Mouse (Mus musculus): ENCODE measurements around the gene Gm38393. TPM values are rescaled to one million over a fixed set of nuclear protein-coding genes. Genes with fewer than 3 reads are reported as not detected.
A peak's percentile ranks its signal among the peaks of the same experiment; 100 is the strongest.

Gm38393 gene
- 0.24 and 0.37 TPM in 2 replicates for polyA plus RNA-seq (2015; fragmentation: Nextera tagmentation; extraction: Ambion mirVana)

GRCm38 (mm10) chr7:60004606-60005330, at the start of gene Gm38393, which contains the start of gene Snurf:
TSS of gene Gm38393 (minus strand) at chr7:60005064.
TSS of gene Snurf (minus strand) at chr7:60005049.
- no peaks in the 10 kb centered on the region for H3K27me3 ChIP-seq (ENCODE audit: insufficient read depth, low read length)
- peak within 1 kb of the TSS; percentile 63 for H3K4me3 ChIP-seq (ENCODE audit: low read length)
- H3K9me3 ChIP-seq (ENCODE audit: low read length): peaks cover 17% of the 10 kb centered on the region
- no peaks in the 10 kb centered on the region for H3K36me3 ChIP-seq (ENCODE audit: insufficient read depth, low read length)
- peak; percentile 88 for ATAC-seq (ENCODE audit: low FRiP score, low TSS enrichment)
- peak within 1 kb of the TSS; percentile 54 for H3K4me2 ChIP-seq (replicated peaks; ENCODE audit: low read depth, low read length)
- WGBS: 37% methylated on average over 30 of the region's 30 CpGs
- peak within 1 kb of the TSS; percentile 63 for H3K27ac ChIP-seq (ENCODE audit: low read length)
- peak within 1 kb of the TSS; percentile 68 for H3K9ac ChIP-seq (replicated peaks; ENCODE audit: low read length)
- H3K4me1 ChIP-seq (ENCODE audit: insufficient read depth, low read length): no peaks in the 10 kb centered on the region

- no peak overlapping the region for H3K27ac ChIP-seq (ENCODE audit: low read length)
- no peak for ATAC-seq (ENCODE audit: low FRiP score, low TSS enrichment)
- WGBS: 76% methylated on average over 6 of the region's 6 CpGs
Observed at GRCm38 (mm10) chr7:60047481-60048201, 42.8 kb upstream of the Gm38393 start.

DNA sequence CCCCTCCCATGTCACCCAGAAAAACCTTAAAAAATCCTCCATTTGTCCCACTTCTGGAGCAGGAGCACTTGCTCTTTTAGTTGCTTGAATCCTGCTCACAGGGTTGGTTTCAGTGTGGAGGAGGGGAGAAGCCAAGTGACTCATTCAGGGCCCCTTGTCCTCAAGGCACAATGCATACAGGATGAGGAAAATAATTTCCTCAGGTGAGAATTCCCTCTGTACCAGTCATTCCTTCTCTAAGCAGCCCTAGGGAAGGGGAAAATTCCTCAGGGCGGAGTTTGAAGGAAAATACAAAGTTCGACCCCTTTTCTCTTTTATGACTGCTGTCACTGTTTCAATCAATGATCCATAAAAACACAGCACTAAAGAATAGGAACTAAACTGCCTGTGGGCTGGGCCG, 8.3 kb upstream of the Gm38393 start:
- H3K27me3 ChIP-seq (ENCODE audit: insufficient read depth, low read length): no peaks in the 10 kb centered on the region
- no peak overlapping the region for H3K27ac ChIP-seq (ENCODE audit: low read length)
- no peak overlapping the region for H3K4me3 ChIP-seq (ENCODE audit: low read length)
- no peak overlapping the region for H3K4me2 ChIP-seq (replicated peaks; ENCODE audit: low read depth, low read length)
- H3K9me3 ChIP-seq (ENCODE audit: low read length): 0 out of 2 replicates have a peak, but pooled peaks cover 6% of the 10 kb centered on the region
- ATAC-seq (ENCODE audit: low FRiP score, low TSS enrichment): no peak
- H3K9ac ChIP-seq (replicated peaks; ENCODE audit: low read length): no peak overlapping the region
- no peaks in the 10 kb centered on the region for H3K36me3 ChIP-seq (ENCODE audit: insufficient read depth, low read length)
- no peaks in the 10 kb centered on the region for H3K4me1 ChIP-seq (ENCODE audit: insufficient read depth, low read length)
- WGBS: 46% methylated on average over 3 of the region's 3 CpGs

More at GRCm38 (mm10) chr7:60047481-60048201, 42.8 kb upstream of the Gm38393 start:
- Histone ChIP-seq H3K9ac (replicated peaks; ENCODE audit: low read length) (no peak overlapping the region), H3K9me3 (ENCODE audit: low read length) (no peaks in the 10 kb centered on the region), H3K4me3 (ENCODE audit: low read length) (no peak overlapping the region), H3K27me3 (ENCODE audit: insufficient read depth, low read length) (no peaks in the 10 kb centered on the region), H3K4me1 (ENCODE audit: insufficient read depth, low read length) (no peaks in the 10 kb centered on the region), H3K4me2 (replicated peaks; ENCODE audit: low read depth, low read length) (no peak overlapping the region), H3K36me3 (ENCODE audit: insufficient read depth, low read length) (no peaks in the 10 kb centered on the region)

DNA sequence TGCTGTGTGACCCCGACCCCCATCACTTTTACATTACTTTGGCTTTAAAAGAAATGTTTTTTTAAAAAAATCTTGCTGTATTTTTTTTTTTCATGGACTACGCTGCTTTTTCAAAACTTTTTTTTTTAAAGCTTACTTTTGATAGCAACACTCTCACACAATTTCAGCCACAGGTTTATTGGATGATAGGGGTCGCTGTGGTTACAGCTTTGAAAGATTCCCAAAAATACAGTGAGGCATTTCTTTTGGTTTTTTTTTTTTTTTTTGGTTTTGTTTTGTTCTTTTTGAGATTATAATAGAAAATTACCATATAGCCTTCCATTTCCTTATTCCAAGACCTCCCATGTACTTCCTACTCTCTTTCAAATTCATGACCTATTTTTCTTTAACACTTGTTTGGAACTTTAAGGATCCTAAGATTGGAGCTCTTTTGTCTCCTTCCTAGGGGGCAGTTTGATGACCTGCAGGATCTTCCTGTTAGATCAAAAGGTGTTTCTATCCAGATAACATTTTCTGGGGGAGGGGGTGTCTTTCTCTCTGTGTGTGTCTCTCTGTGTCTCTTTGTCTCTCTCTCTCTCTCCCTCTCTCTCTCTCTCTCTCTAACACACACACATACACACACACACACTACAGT, 3.0 kb upstream of the Gm38393 start:
- H3K9me3 ChIP-seq (ENCODE audit: low read length): peaks cover 15% of the 10 kb centered on the region
- WGBS: 52% methylated on average over 3 of the region's 3 CpGs
- no peak overlapping the region for H3K4me2 ChIP-seq (replicated peaks; ENCODE audit: low read depth, low read length)
- no peak overlapping the region for H3K27ac ChIP-seq (ENCODE audit: low read length)
- no peaks in the 10 kb centered on the region for H3K36me3 ChIP-seq (ENCODE audit: insufficient read depth, low read length)
- no peaks in the 10 kb centered on the region for H3K27me3 ChIP-seq (ENCODE audit: insufficient read depth, low read length)
- H3K4me3 ChIP-seq (ENCODE audit: low read length): no peak overlapping the region
- H3K9ac ChIP-seq (replicated peaks; ENCODE audit: low read length): no peak overlapping the region
- no peak for ATAC-seq (ENCODE audit: low FRiP score, low TSS enrichment)
- no peaks in the 10 kb centered on the region for H3K4me1 ChIP-seq (ENCODE audit: insufficient read depth, low read length)

- ATAC-seq (ENCODE audit: low FRiP score, low TSS enrichment): no peak
- peaks cover 17% of the 10 kb centered on the region for H3K9me3 ChIP-seq (ENCODE audit: low read length)
- H3K4me2 ChIP-seq (replicated peaks; ENCODE audit: low read depth, low read length): no peak overlapping the region
- no peak overlapping the region for H3K27ac ChIP-seq (ENCODE audit: low read length)
- no peak overlapping the region for H3K4me3 ChIP-seq (ENCODE audit: low read length)
- WGBS: 50% methylated on average over 2 of the region's 2 CpGs
- no peaks in the 10 kb centered on the region for H3K4me1 ChIP-seq (ENCODE audit: insufficient read depth, low read length)
- H3K36me3 ChIP-seq (ENCODE audit: insufficient read depth, low read length): no peaks in the 10 kb centered on the region
- no peaks in the 10 kb centered on the region for H3K27me3 ChIP-seq (ENCODE audit: insufficient read depth, low read length)
- H3K9ac ChIP-seq (replicated peaks; ENCODE audit: low read length): no peak overlapping the region
Observed at GRCm38 (mm10) chr7:60006262-60006661, 1.4 kb upstream of the Gm38393 start.

GRCm38 (mm10) chr7:60003921-60004605, 801 bp downstream of the Gm38393 start:
- peak; percentile 92 for ATAC-seq (ENCODE audit: low FRiP score, low TSS enrichment)
- Histone ChIP-seq H3K27me3 (ENCODE audit: insufficient read depth, low read length) (no peaks in the 10 kb centered on the region), H3K36me3 (ENCODE audit: insufficient read depth, low read length) (no peaks in the 10 kb centered on the region), H3K9ac (replicated peaks; ENCODE audit: low read length) (peak overlapping the region; percentile 68), H3K9me3 (ENCODE audit: low read length) (peaks cover 19% of the 10 kb centered on the region), H3K4me1 (ENCODE audit: insufficient read depth, low read length) (no peaks in the 10 kb centered on the region), H3K27ac (ENCODE audit: low read length) (peak overlapping the region; percentile 63), H3K4me2 (replicated peaks; ENCODE audit: low read depth, low read length) (peak overlapping the region; percentile 54), H3K4me3 (ENCODE audit: low read length) (peak overlapping the region; percentile 63)
- 44% methylated on average over 22 of the region's 22 CpGs for WGBS

DNA sequence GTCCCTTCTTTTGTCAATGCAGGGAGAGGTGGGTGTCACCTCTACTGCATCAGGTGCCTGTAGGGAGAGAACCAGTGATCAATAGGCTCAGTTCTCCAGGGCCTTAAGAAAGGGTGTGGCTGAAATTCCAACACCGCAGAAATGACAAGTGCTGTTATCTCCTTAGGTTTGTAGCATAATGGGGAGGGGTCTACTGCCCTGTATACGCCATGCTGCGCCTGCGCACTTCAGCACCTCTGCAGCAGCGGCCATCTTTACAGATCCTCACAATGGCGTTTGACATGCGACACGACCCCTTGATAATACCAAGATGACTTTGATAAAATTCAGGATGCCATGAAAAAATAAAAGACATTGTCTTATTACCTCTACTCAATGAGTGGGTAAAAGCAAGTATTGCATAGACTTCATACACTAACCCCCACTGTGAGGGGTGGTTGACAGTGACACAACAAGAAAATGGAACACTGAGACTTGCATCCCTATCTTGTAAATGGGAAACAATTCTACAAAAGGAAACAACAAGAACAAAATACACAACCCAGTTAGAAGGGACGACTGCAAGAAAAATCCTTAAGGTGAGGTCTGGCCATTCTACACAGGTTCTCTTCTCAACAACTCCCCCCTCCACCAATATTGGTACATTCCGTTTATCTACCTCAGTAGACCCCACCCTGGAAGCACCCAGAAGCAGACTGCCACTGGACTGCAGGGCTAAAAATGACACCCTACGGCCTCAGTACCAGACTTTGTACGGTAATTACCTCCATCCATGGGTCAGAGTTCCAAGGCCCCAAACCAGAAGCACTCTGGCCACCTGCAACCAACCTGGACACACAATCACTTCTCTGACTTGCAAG, 1.6 kb downstream of the Gm38393 start:
- no peak overlapping the region for H3K27ac ChIP-seq (ENCODE audit: low read length)
- peak overlapping the region; percentile 63 for H3K4me3 ChIP-seq (ENCODE audit: low read length)
- H3K9ac ChIP-seq (replicated peaks; ENCODE audit: low read length): no peak overlapping the region
- H3K4me1 ChIP-seq (ENCODE audit: insufficient read depth, low read length): no peaks in the 10 kb centered on the region
- no peak for ATAC-seq (ENCODE audit: low FRiP score, low TSS enrichment)
- WGBS: 57% methylated on average over 12 of the region's 12 CpGs
- H3K36me3 ChIP-seq (ENCODE audit: insufficient read depth, low read length): no peaks in the 10 kb centered on the region
- H3K4me2 ChIP-seq (replicated peaks; ENCODE audit: low read depth, low read length): peak overlapping the region; percentile 54
- H3K27me3 ChIP-seq (ENCODE audit: insufficient read depth, low read length): no peaks in the 10 kb centered on the region
- peaks cover 19% of the 10 kb centered on the region for H3K9me3 ChIP-seq (ENCODE audit: low read length)

- H3K9me3 ChIP-seq (ENCODE audit: low read length): no peaks in the 10 kb centered on the region
- WGBS: 50% methylated on average over 1 of the region's 1 CpGs
- H3K36me3 ChIP-seq (ENCODE audit: insufficient read depth, low read length): no peaks in the 10 kb centered on the region
- H3K4me3 ChIP-seq (ENCODE audit: low read length): no peak overlapping the region
- ATAC-seq (ENCODE audit: low FRiP score, low TSS enrichment): no peak
- H3K9ac ChIP-seq (replicated peaks; ENCODE audit: low read length): no peak overlapping the region
- H3K4me1 ChIP-seq (ENCODE audit: insufficient read depth, low read length): no peaks in the 10 kb centered on the region
- no peak overlapping the region for H3K27ac ChIP-seq (ENCODE audit: low read length)
- H3K27me3 ChIP-seq (ENCODE audit: insufficient read depth, low read length): no peaks in the 10 kb centered on the region
- H3K4me2 ChIP-seq (replicated peaks; ENCODE audit: low read depth, low read length): no peak overlapping the region
Observed at GRCm38 (mm10) chr7:59978646-59979045, 26.2 kb downstream of the Gm38393 start.

Measured in kidney, embryonic 16.5 days (tissue).